Mouse (Mus musculus) brain, embryonic 14.5 days (tissue): ENCODE measurements around the gene Cish.

ENCODE experiments used
- CTCF ChIP-seq: fragments of 200-500 bp; IDR thresholded peaks from 2 replicates; pipeline ENCODE4 v1.5.1; 2012; ENCODE audit warnings: inconsistent platforms, mild to moderate bottlenecking, moderate library complexity, borderline replicate concordance; ENCODE audit not compliant: insufficient read depth, insufficient read length; ENCODE audit errors: extremely low read depth
- POLR2A ChIP-seq: fragments of 200-500 bp; IDR thresholded peaks from 2 replicates; pipeline ENCODE4 v1.6.1; 2012; ENCODE audit warnings: mild to moderate bottlenecking, inconsistent platforms, borderline replicate concordance; ENCODE audit not compliant: poor library complexity, insufficient read depth, insufficient read length, severe bottlenecking; ENCODE audit errors: extremely low read depth

DNA sequence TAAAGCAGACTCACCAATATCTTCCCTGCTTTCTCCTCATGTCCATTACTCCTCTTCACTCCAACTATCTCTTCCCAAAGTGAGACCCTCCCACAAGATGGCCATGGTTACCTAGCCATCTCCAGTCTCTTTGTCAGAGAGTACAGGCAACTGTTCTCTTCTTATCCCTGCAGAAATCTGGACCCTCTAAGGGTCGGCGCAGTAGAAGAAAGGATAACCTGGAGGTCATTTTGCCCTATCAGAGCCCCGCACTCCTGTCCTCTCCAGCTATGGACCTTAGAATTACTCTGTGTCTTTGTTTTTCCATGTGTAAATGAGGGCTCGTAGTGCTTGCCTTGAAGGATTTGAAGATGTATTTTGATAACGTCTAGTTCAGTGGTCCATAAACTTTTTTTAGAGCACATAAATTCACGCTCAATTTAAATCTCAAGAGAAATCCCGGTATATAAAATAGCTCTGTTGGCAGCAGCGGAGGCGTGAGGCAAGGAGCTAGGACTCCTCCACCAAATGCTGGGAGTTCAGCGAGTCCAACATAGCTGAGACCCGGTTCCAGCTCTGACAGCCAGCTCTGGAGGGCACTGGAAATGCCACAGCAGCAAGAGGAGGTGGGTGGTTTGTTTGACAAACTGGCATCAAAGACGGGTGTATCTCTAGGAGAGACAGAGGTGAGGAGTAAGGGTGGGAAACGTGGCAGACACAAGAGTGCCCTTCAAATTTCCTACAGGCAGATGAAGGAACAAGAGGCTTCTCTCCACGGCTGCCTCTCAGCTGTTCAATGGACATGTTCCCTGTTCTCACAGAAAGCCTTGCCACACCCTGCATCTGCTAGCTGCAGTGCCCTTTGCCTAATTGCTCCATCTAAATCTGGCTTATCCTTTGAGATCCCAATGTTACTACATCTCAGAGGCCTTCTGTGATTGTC lies 45.1 kb upstream of the Cish start:
- TF ChIP-seq CTCF (no peak), POLR2A (no peak)
